Mouse (Mus musculus) spleen, postnatal 4 days (tissue): ENCODE measurements around the gene Batf2.
"Not testable (repeated sequence)": the region's sequence is repeated elsewhere in the genome, so short reads cannot be mapped to it uniquely, and the experiment has no call there.

Experiments used
- DNase-seq, 2 experiments: peaks; one replicate each; pipeline ENCODE4 v3.0.0; 2022; ENCODE audit warnings: low spot score in 2 of 2

Gene Batf2

GRCm38 (mm10) chr19:6132171-6132827 is 8.5 kb upstream of the Batf2 start:
- peak in 1 of 2 experiments; percentile 45 for DNase-seq

GRCm38 (mm10) chr19:6133197-6133596 is 7.6 kb upstream of the Batf2 start:
- not testable (repeated sequence) for DNase-seq

- DNase-seq, result no peak
Observed at GRCm38 (mm10) chr19:6136397-6136796, 4.4 kb upstream of the Batf2 start.

GRCm38 (mm10) chr19:6139701-6140100 is 1.1 kb upstream of the Batf2 start:
- peak in 1 of 2 experiments; percentile 69 for DNase-seq

GRCm38 (mm10) chr19:6140374-6140677 is 457 bp upstream of the Batf2 start:
- no peak for DNase-seq

GRCm38 (mm10) chr19:6141394-6141749 is 589 bp downstream of the Batf2 start, which contains the start of gene Arl2:
TSS of gene Arl2 (minus strand) at chr19:6141548.
- peak; percentile 86 to 88 for DNase-seq

- no peak for DNase-seq
Observed at GRCm38 (mm10) chr19:6144842-6145241, 4.1 kb downstream of the Batf2 start.

GRCm38 (mm10) chr19:6155174-6155573 is 14.4 kb downstream of the Batf2 start:
- no peak for DNase-seq

GRCm38 (mm10) chr19:6156372-6156771 is 15.6 kb downstream of the Batf2 start:
- DNase-seq, result no peak

GRCm38 (mm10) chr19:6157220-6157619 is 16.4 kb downstream of the Batf2 start:
- no peak for DNase-seq

- no peak for DNase-seq
Observed at GRCm38 (mm10) chr19:6163872-6164547, 23.2 kb downstream of the Batf2 start.

GRCm38 (mm10) chr19:6166750-6167149 is 26.0 kb downstream of the Batf2 start:
- no peak for DNase-seq

GRCm38 (mm10) chr19:6171215-6171614 is 30.4 kb downstream of the Batf2 start:
- no peak for DNase-seq

GRCm38 (mm10) chr19:6174771-6175170 is 34.0 kb downstream of the Batf2 start:
- no peak for DNase-seq

- no peak for DNase-seq
Observed at GRCm38 (mm10) chr19:6178775-6179174, 38.0 kb downstream of the Batf2 start.

- no peak for DNase-seq
Observed at GRCm38 (mm10) chr19:6181629-6182028, 40.8 kb downstream of the Batf2 start.

- DNase-seq, result no peak
Observed at GRCm38 (mm10) chr19:6182534-6182933, 41.8 kb downstream of the Batf2 start.

- no peak for DNase-seq
Observed at GRCm38 (mm10) chr19:6184131-6184530, 43.3 kb downstream of the Batf2 start, which contains the start of gene Majin. TSS of gene Majin (plus strand) at chr19:6184388.

GRCm38 (mm10) chr19:6204265-6204664 is 63.5 kb downstream of the Batf2 start:
- DNase-seq, result no peak

- no peak for DNase-seq
Observed at GRCm38 (mm10) chr19:6206716-6207115, 65.9 kb downstream of the Batf2 start.

- DNase-seq, result no peak
Observed at GRCm38 (mm10) chr19:6216046-6216705, 75.4 kb downstream of the Batf2 start.

GRCm38 (mm10) chr19:6218606-6219005 is 77.8 kb downstream of the Batf2 start:
- no peak for DNase-seq
